Mouse (Mus musculus) E14TG2a.4 (cell line): ENCODE measurements around the gene Bbx.

Experiments used
- CTCF ChIP-seq: conservative IDR thresholded peaks from 2 replicates; pipeline ENCODE4 v1.5.1; 2014; ENCODE audit warnings: low read length
- NANOG ChIP-seq: IDR thresholded peaks from 2 replicates; pipeline ENCODE4 v1.6.1; 2014; ENCODE audit warnings: borderline replicate concordance, low read length, mixed read lengths
- POU5F1 ChIP-seq: IDR thresholded peaks from 2 replicates; pipeline ENCODE4 v1.6.1; 2014; ENCODE audit warnings: low read length, borderline replicate concordance

- TF ChIP-seq CTCF (no peak), POU5F1 (no peak), NANOG (no peak)
Measured at GRCm38 (mm10) chr16:50211727-50212126, 220.5 kb downstream of the Bbx start.
